Mouse (Mus musculus) heart, adult 9 months (tissue): ENCODE measurements around the gene Ankrd45.
"Not testable (repeated sequence)": the region's sequence is repeated elsewhere in the genome, so short reads cannot be mapped to it uniquely, and the experiment has no call there.

Experiments used
- DNase-seq, 2 experiments: peaks; one replicate each; pipeline ENCODE4 v3.0.0; 2022; ENCODE audit warnings: low spot score in 2 of 2

The Ankrd45 gene

GRCm38 (mm10) chr1:161142531-161143159 is at the start of gene Ankrd45:
Gene Ankrd45 (plus strand): TSS chr1:161142691.
- DNase-seq, result peak in 1 of 2 experiments; percentile 5

DNA sequence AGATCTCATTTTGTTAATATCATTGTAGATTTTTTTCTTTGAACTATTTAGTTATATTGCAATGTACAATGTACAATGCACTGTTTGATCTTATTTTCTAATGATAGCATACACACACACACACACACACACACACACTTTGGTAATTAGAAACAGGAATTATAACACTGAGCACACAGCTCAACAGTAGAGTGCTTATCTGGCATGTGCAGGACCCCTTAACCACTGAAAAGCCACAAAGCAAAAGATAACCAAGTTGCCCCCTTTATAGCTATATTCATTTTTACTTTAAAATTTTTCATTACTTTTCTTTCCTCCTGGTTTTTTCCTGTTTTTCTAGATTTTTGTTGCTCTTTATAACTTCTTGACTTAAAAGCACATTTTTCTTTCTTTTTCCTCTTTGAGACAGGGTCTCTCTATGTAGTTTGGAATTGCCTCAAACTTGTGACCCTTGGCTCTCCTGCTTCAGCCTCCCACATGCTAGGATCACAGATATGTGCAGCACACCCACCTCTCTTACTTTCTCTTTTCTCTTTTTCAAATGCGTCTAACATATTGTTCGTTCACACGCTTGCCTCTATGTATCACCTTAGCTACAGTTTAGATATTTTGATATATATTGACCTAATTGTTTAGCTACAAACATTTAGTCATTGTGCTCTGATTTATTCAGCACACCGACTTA is 42.6 kb upstream of the Ankrd45 start:
- no peak for DNase-seq

DNA sequence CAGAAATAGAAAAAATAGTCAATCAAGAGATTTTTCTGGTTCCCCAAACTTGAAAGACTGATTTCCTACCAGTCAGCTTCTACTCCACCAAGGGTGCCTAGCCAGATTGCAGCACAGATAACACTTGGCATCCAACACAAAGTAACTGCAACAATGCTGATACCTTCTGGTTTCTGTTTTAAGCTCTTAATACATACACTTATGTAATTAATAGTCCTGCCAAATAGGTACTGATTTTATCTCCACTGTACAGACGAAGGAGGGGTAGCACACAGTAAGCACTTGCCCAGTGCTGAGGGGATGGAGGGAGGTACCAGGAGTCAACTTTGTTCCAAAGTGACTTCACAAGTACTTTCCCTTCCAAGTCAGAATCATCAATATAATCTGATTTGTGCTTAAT is 38.6 kb upstream of the Ankrd45 start:
- DNase-seq, result no peak

GRCm38 (mm10) chr1:161109216-161109615 is 33.3 kb upstream of the Ankrd45 start:
- no peak for DNase-seq

DNA sequence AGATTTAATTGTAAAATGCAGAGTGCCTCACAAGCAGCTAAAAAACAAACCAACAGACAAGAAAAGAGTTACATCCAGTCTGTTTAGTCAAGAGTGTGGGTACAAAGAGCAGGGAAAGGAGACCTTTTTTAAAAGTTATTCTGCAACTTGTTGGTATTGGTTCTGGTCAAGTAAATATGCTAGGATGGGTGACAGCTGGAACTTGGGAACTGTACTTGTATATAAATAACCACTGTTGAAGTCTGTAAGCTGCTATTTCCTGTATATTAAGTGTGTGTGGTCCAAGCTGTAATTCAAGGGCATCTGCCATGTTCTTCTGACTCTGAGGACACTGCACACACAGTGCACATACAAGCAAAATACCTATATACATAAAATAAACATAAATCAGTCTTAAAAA is 27.9 kb upstream of the Ankrd45 start:
- DNase-seq, result no peak

GRCm38 (mm10) chr1:161122661-161123418 is 19.7 kb upstream of the Ankrd45 start:
- DNase-seq, result no peak

GRCm38 (mm10) chr1:161126461-161126860 is 16.0 kb upstream of the Ankrd45 start:
- DNase-seq, result no peak

- DNase-seq, result peak; percentile 83 to 94
Observed at GRCm38 (mm10) chr1:161130726-161131664, 11.5 kb upstream of the Ankrd45 start, which contains the start of gene Klhl20. Gene Klhl20 (minus strand): TSS chr1:161131511.

GRCm38 (mm10) chr1:161139496-161139895 is 3.0 kb upstream of the Ankrd45 start:
- DNase-seq, result no peak

DNA sequence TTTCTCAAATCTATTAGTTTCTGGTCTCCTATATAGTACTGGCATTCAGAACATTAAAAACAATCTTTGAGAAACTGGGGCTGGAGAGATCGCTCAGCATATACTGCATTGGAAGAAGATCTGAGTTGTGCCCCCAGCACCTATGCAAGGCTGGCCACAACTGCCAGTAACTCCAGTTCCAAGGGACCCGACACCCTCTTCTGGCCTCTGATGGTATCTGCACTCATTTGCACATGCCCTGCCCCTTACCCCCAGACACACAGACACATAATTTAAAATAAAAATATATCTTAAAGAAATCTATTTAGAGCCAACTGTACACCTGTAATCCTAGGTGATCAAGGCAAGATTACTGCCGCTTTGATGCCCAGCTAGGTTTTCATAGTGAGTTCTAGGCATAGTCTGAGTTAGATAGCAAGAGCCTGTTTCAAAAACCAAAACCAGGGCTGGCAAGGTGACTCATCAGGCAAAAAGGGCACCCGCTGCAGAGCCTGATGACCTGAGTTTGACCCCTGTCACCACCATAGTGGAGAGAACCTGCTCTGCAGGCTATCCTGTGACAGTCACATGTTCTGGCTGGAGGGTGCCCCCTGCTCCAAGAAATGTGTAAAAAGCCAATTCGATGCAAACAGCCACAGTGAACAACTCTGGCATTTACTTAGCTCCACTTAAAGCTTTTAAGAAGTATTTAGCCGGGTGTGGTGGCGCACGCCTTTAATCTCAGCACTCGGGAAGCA is 2.3 kb upstream of the Ankrd45 start:
- no peak for DNase-seq

DNA sequence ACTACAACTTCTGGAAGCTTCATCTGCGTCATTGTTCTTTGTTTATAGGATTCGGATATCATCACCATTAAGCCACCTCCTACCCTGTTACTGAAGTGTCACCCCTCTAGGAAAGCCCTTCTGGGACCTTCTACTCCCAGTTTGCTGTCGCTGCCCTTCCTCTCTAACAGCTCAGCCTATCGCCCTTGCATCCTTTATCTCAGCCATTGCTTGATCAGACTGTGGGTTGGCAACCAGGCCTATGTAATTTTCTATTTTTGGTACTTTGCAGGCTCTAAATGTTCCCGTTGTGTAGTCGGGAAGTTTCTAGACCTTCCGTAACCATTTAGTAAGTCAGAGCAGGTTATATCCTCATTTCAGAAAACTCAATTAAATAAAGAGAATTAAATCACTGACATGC is 725 bp downstream of the Ankrd45 start:
- peak in 1 of 2 experiments; percentile 2 for DNase-seq

DNA sequence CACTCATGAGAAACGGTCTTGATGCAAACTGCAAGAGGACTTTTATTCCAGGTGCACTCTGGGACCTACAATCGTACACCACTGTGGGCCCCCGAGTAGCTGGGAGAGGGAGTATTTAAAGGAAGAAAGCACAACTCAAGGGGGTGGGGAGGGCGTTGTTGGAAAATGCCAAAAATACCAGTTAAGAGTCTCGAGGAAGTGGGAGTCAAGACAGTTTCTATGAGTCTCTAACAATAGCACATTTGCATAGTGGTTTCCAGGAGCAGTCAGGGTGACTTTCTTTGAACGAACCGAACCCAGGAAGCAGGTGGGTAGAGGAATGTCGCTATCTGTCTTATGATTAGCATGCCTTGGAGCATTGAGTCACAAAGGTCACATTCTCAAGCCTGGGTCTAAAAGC is 3.1 kb downstream of the Ankrd45 start:
- DNase-seq, result not testable (repeated sequence)

GRCm38 (mm10) chr1:161147888-161148287 is 5.4 kb downstream of the Ankrd45 start:
- no peak for DNase-seq

DNA sequence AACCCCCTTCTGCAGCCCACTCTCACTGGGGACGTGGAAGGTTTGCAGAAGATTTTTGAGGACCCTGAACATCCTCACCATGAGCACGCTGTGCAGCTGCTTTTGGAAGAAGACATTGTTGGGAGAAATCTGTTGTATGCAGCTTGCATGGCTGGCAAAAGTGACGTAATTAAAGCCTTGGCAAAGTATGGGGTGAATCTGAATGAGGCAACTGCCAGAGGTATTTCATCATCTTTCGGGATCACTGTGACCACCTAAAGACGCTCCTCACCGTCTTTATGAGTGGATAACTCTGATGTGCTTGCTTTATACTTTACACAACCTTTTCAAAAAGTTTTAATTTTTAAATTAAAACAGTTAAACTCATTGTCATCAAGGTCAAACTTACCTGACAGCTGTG is 8.6 kb downstream of the Ankrd45 start:
- no peak for DNase-seq

GRCm38 (mm10) chr1:161156546-161156945 is 14.1 kb downstream of the Ankrd45 start:
- no peak for DNase-seq

DNA sequence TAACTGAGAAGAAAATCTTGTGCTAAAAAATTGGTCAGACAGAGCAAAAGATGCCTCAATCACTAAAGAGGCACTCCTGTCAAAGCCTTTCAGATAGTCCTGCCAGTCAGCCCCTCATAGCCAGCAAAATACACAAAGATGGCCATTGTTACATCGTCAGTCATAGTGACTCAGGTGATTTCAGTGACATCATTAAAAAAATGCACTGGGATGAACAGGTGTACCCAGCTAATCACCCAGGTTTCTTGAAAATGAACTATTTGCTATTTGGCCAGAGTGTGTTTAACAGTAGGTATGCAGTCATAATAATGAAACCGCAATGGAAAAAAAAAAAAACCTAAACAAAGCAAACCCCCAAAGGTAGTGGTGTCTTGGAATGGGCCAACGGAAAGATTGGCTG is 16.7 kb downstream of the Ankrd45 start, which contains the start of gene Tex50:
Gene Tex50, minus strand, starts transcription at position 101 of the 400 bp plus-strand sequence.
- DNase-seq, result no peak

- no peak for DNase-seq
Observed at GRCm38 (mm10) chr1:161160266-161160665, 17.8 kb downstream of the Ankrd45 start.

DNA sequence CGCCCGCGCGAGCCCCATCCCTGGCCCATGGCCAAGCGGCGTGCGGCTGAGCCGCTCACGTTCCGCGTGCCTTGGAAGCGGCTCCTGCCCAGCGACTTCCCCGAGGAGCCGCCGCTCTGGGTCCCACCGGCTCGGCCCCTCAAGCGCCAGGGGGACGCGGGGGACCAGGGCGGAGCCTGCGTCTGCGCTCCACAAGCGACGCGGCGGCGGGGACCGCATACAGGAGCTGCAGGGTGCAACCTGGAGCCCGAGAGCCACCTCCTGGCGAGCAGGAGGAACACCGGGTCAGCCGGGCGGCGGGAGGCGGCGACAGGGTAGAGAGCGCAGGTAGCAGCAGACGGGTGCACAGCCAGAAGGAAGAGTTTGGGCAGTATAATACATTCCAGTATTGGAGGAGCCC is 28.2 kb downstream of the Ankrd45 start:
- DNase-seq, result peak; percentile 8 to 21

GRCm38 (mm10) chr1:161180674-161181073 is 38.2 kb downstream of the Ankrd45 start:
- peak in 1 of 2 experiments; percentile 6 for DNase-seq

DNA sequence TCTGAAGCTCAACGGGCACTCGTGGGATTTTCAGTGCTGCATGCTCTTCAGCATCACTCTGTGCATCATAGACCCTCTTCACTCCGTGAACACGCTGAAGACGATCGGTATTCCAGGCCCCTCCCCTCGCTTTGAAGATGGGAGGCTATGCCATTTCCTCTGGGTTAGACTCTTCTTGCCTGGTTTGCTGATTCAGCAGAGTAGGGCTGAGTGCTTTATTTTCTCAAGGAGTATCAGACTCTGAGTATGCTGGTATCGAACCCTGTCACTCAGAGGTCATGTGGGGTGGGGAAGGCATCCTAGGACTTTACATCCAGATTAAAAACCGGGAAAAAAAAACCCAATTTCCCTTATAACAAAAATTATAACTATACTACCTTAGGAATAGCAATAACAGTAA is 39.9 kb downstream of the Ankrd45 start:
- DNase-seq, result no peak

DNA sequence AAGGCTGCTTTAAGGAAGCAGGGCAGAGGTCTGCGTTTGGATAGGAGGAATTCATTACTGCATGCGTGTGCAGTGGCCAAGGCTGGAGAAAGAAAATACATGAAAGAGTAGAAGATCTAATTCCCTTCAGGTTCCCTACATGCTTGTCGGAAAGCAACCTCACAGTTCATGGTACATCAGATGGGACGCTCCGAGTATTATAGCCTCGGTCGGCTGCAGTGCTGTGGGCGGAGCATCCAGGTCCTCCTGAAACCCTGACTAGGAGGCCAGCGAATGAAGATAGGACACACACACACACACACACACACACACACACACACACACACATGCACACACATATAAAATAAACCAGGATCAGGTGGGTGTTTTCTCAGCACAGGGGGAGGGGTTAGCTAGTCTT is 41.2 kb downstream of the Ankrd45 start:
- no peak for DNase-seq
